Mouse (Mus musculus): ENCODE measurements around the gene Cep57. TPM values are rescaled to one million over a fixed set of nuclear protein-coding genes. Genes with fewer than 3 reads are reported as not detected.

The Cep57 gene
- 0.70 and 1.3 TPM in 2 replicates for polyA plus RNA-seq (2012; rRNA removed)

DNA sequence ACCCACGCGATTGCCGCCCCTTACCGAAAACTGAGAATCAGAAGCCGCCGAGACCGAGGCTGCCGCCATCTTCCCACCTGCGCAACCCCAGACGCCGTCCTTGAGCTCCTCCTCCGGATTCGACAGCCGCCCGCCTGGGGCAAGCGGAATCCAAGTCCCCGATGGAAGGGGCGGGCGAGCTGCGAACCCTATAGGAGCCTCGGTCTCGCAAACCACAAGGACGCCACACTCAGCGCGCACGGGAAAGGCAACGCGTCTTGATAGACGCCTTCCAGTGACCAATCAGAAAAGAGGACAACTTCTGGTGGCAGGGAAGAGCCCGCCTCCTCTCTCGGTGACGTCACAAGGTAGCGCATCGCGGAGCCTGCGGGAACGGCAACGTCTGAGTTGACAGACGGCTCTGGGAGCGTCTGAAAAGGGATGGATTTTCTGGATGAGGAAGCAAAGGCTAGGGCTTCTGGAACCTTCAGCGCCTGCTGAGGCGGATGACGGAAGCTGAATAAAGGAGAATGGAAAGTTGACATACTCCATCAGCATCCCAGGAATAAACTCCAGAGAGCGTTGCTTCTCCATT, at the start of gene Cep57:
TSS of gene Cep57 (minus strand) at position 276 of the 574 bp plus-strand sequence.

DNA sequence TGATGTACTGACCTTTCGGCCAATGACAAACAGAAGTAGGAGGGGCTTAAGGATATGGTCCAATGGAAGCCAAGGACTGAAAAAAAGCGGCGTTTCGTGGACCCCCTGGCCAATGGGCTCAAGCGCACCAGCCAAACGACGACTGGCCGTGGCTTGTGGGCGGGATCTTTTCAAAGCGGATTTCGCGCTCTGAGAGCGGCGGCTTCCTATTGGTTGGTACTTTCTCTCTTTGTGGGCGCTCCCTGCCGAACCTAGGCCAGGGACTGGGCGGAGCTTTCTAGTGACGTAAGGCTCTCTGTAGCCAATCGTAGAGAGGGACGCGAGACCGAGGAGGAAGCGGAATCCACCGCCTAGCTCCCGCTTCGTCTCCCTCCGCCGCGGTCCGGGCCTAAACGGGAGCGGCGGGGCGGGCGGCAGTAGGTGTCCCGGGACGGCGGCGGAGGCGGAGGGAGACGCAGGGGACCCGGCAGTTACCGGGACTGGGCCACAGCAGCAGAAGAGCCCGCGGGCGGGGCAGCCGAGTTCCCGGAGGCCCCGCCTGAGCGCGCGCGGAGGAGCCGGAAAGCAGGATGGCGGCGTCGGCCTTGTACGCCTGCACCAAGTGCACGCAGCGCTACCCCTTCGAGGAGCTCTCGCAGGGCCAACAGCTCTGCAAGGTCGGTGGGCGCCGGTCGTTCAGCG, 639 bp upstream of the Cep57 start, which contains the start of gene Fam76b:
TSS of gene Fam76b (plus strand) at position 311 of the 681 bp plus-strand sequence.

Other genes with a start within 250 kb of the Cep57 start
- 48.9 and 49.1 TPM in 2 replicates for gene Mtmr2, start 78.7 kb downstream of the Cep57 start, polyA plus RNA-seq (2012; rRNA removed)
- 1.0 and 3.4 TPM in 2 replicates for gene Fam76b, start 609 bp upstream of the Cep57 start, polyA plus RNA-seq (2012; rRNA removed)

All from stomach, adult 2 months (tissue).